Mouse (Mus musculus) E14TG2a.4 (cell line): ENCODE measurements at regions not wholly inside any gene's neighbourhood (a gene's known extent, or its start where the extent isn't known, plus 50 kb on each side); places are given as distances from the start of the nearest gene placed in this dataset.

ENCODE experiments used
- H3K27me3 ChIP-seq: 2 replicates; pipeline ENCODE4 v1.6.1; 2014; ENCODE audit warnings: low read length, control low read depth; ENCODE audit not compliant: insufficient read depth
- H3K36me3 ChIP-seq: 2 replicates; pipeline ENCODE4 v1.6.1; 2014; ENCODE audit warnings: low read length, control low read depth; ENCODE audit not compliant: insufficient read depth
- H3K4me1 ChIP-seq: replicated peaks from 2 replicates; pipeline ENCODE4 v1.6.1; 2014; ENCODE audit warnings: low read depth, low read length, control low read depth
- H3K4me3 ChIP-seq: replicated peaks from 2 replicates; pipeline ENCODE4 v1.5.1; 2014; ENCODE audit warnings: mild to moderate bottlenecking, low read length
- H3K9me3 ChIP-seq: 2 replicates; pipeline ENCODE4 v1.6.1; 2014; ENCODE audit warnings: low read length, control low read depth
- CTCF ChIP-seq: conservative IDR thresholded peaks from 2 replicates; pipeline ENCODE4 v1.5.1; 2014; ENCODE audit warnings: low read length
- NANOG ChIP-seq: IDR thresholded peaks from 2 replicates; pipeline ENCODE4 v1.6.1; 2014; ENCODE audit warnings: borderline replicate concordance, low read length, mixed read lengths
- POU5F1 ChIP-seq: IDR thresholded peaks from 2 replicates; pipeline ENCODE4 v1.6.1; 2014; ENCODE audit warnings: low read length, borderline replicate concordance

DNA sequence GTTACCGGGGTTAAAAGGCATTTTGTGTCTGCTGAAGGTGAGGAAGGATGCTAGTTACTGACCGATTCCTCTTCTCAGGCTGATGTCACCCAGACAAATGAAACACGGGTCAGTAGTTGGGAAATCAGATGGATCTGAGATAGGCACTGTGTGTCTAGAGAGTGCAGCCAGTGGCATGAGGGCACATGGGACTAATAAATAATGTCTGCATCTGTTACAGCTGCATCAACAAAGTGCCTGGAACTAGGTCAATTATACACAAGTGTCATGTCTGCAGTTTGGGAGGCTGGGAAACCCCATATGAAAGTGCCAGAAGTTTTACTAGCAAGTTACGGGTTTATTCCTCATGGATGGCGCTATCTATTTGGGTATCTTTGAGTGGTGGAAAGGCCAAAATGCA, 68.8 kb downstream of the Cxcl12 start:
- TF ChIP-seq NANOG (no peak), CTCF (no peak), POU5F1 (no peak)
- H3K4me3 ChIP-seq = no peak overlapping the region
- no peaks in the 10 kb centered on the region for H3K9me3 ChIP-seq
- H3K27me3 ChIP-seq = no peaks in the 10 kb centered on the region
- H3K36me3 ChIP-seq = no peaks in the 10 kb centered on the region
- no peaks in the 10 kb centered on the region for H3K4me1 ChIP-seq

DNA sequence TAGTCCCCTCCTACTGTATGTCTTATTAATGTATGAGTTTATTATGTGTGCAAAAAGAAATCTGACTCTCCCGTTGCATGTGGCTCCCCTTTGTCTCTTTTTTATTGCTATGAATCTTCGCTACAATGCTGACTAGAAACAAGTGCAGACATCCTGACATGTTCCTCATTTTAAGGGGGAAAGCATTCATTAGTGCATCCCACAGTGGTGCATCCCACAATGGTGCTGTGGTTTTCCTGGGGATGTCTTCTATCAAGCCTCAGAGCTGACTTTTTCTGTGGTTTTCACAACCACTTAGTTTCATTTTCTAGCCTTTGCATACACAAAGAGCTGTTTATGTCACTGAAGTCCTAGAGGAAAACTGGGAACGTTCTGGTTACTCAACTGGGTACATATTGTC, 72.9 kb downstream of the Cxcl12 start:
- H3K36me3 ChIP-seq = no peaks in the 10 kb centered on the region
- no peak overlapping the region for H3K4me3 ChIP-seq
- H3K4me1 ChIP-seq = no peaks in the 10 kb centered on the region
- TF ChIP-seq POU5F1 (no peak), NANOG (no peak), CTCF (no peak)
- no peaks in the 10 kb centered on the region for H3K9me3 ChIP-seq
- H3K27me3 ChIP-seq = peaks cover 3% of the 10 kb centered on the region; the same call in 1 of the 2 replicates

DNA sequence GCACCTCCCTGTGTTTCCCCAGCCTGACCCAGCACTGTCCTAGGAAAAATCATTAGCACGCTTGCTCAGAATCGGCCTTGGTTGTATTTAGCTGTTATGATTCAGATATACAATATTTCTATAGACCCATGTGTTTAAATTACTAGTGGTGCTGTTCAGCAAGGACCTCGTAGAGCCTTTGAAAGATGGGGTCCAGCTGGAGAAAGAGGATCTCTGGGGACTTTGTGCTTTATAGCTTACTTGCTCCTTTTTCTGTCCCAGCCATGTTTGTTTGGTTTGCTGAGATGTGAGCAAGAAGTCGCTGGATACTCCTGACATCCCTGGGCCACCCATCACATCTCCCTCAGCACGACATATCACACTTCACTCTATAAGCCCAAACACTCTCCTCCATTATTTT, 77.1 kb downstream of the Cxcl12 start:
- H3K36me3 ChIP-seq = no peaks in the 10 kb centered on the region
- TF ChIP-seq POU5F1 (no peak), NANOG (no peak), CTCF (no peak)

DNA sequence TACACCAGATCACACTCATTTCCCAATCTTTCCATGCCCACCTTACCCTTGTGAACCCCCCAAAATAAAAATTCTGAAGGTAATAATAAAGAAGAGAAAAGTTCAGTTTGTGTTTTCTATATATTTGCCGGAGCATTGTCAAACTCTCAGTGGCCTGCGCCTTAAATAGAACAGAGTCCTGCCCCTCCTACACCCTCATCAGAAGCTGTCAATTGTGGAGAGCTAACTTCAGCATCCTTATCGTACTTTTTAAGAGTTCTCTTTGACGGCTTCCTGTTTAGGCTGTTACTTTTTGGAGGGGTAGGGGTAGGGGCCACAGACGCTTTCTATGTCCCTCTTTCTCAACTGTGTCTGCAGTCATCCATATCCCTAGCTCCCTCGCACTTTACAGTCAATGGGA, 77.5 kb downstream of the Cxcl12 start:
- peaks cover 3% of the 10 kb centered on the region; the same call in 1 of the 2 replicates for H3K27me3 ChIP-seq
- no peaks in the 10 kb centered on the region for H3K36me3 ChIP-seq
- no peaks in the 10 kb centered on the region; the same call in 1 of the 2 replicates for H3K4me1 ChIP-seq
- TF ChIP-seq POU5F1 (no peak), CTCF (no peak), NANOG (no peak)
- no peak overlapping the region for H3K4me3 ChIP-seq
- no peaks in the 10 kb centered on the region for H3K9me3 ChIP-seq

More for the DNA sequence above, 77.1 kb downstream of the Cxcl12 start:
- Histone ChIP-seq H3K9me3 (no peaks in the 10 kb centered on the region), H3K4me3 (no peak overlapping the region), H3K4me1 (no peaks in the 10 kb centered on the region; the same call in 1 of the 2 replicates), H3K27me3 (peaks cover 3% of the 10 kb centered on the region; the same call in 1 of the 2 replicates)

DNA sequence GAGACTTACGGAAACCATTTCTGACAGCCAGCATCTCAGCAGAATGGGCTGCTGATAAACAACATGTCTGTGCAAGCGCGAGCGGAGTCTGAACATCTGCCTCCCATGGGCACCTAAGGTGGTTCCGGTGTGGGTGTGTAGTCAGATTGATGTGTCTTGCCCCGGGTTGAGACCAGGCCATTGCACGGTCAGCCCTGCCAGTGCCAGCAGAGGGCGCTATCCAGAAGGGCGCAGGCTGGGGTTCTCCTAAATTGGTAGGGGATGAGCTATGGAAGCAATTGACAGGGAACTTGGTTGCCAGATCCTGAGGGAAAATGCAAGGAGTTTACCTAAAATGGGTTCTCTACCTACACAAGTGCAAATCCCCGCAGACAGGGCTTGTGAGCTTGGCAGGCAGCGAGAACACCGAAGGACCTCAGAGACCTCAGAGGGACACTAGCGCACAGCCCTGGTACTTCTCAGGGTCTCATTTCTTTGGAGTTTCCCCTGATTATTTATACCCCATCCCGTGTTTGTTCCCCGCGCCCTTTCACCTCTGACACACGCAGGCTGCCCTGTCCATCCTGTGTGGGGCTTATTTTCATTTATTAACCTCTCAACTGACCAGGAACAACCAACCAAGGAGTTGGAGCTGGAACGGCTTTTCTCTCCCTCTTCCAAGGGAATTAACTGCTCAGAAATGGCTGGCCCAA, 81.0 kb downstream of the Cxcl12 start:
- H3K27me3 ChIP-seq = no peaks in the 10 kb centered on the region
- no peaks in the 10 kb centered on the region; the same call in 1 of the 2 replicates for H3K4me1 ChIP-seq
- H3K9me3 ChIP-seq = no peaks in the 10 kb centered on the region
- H3K36me3 ChIP-seq = no peaks in the 10 kb centered on the region
- H3K4me3 ChIP-seq = no peak overlapping the region
- TF ChIP-seq POU5F1 = no peak
- TF ChIP-seq CTCF = peak; percentile 79

DNA sequence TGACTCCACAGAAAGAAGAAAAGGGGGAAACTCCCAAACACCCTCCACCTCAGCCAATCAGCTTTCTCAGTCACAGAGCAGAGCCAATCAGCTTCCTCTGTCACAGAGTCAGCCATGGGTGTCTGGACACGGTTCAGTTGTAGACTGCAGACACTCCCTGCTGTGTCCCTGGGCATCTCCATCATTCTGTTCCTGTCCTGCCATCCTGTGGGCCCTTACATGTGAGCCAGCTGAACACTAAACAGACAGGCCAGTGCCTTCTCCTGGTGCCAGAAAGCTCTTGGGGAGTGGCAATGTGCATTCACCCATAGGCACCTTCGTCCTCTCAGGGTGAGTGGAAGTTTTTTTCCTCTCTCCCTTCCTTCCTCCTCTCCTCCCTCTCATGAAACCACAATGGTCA, 81.7 kb downstream of the Cxcl12 start:
- H3K9me3 ChIP-seq = no peaks in the 10 kb centered on the region
- no peaks in the 10 kb centered on the region; the same call in 1 of the 2 replicates for H3K4me1 ChIP-seq
- TF ChIP-seq NANOG (no peak), CTCF (no peak), POU5F1 (no peak)
- H3K4me3 ChIP-seq = no peak overlapping the region
- H3K27me3 ChIP-seq = no peaks in the 10 kb centered on the region
- no peaks in the 10 kb centered on the region for H3K36me3 ChIP-seq

DNA sequence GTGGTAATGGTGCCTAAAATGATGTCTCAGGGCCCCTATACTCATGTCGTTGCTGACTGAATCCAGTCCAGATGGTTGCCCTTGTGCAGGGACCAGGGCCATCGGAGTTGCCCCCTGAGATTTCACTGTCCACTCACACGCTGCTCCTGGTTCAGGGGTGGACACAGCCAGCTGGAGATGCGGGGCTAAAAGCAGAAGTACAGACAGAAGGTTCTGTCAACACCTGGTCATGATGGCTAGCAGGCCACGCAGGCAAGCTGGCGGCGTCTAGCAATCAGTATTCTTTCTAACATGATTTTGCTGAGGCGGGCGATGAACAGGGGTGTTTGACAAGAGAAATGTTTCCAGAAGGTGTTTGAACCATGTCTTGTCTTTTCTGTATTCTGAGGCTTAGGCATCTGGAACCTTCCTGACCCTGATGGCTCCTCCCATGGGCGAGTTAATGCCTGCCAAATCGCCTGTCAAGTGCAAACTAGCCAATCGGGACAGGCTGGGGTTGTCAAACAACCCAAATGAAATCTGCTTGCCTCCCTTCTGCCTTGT, 83.1 kb downstream of the Cxcl12 start:
- no peaks in the 10 kb centered on the region for H3K27me3 ChIP-seq
- H3K4me3 ChIP-seq = no peak overlapping the region
- TF ChIP-seq POU5F1 (no peak), CTCF (no peak), NANOG (no peak)
- H3K36me3 ChIP-seq = no peaks in the 10 kb centered on the region
- no peaks in the 10 kb centered on the region for H3K9me3 ChIP-seq
- no peaks in the 10 kb centered on the region; the same call in 1 of the 2 replicates for H3K4me1 ChIP-seq

DNA sequence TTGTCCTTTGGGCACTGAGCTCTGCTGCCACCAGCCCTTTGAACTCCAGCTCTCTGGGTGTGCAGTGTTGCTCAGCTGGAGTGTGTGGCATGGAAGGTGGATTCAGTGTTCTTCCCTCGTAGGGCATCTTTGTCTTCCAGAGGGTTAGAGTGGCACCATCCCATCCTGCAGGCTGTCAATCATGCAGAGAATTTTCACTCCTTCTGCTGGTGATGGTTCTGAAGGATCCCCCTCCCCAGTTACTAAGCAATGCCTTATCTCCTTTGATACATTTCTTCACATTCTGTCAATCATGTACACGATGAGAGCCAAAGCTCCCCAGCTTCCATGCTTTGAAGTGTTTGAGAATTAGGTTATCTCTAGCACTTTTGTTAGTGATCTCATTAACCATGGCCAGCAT, 84.0 kb downstream of the Cxcl12 start:
- no peaks in the 10 kb centered on the region for H3K36me3 ChIP-seq
- no peaks in the 10 kb centered on the region; the same call in 1 of the 2 replicates for H3K4me1 ChIP-seq
- no peak overlapping the region for H3K4me3 ChIP-seq
- TF ChIP-seq NANOG (no peak), POU5F1 (no peak), CTCF (no peak)
- no peaks in the 10 kb centered on the region for H3K9me3 ChIP-seq
- no peaks in the 10 kb centered on the region for H3K27me3 ChIP-seq

DNA sequence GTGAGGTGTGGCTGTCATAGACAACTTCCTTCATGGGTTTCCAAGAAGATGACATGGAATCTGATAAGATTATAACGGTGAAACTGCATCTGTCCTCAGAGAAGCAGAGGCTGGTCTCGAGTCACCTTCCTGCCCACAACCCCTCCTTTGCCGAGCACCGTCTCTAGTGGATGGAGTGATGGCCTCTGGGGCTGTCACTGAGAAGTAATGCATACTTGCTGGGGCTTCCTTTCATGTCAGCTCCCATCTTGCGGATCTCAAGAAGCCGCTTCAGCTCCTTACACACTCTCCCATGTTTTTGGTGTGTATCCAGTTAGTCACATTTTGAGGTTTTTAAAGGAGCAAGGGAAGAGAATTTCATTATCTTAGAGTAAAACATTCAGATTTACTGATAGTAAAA, 84.7 kb downstream of the Cxcl12 start:
- no peak for TF ChIP-seq NANOG
- TF ChIP-seq CTCF = no peak
- no peak for TF ChIP-seq POU5F1
- H3K4me1 ChIP-seq = no peaks in the 10 kb centered on the region; the same call in 1 of the 2 replicates

More for the DNA sequence above, 84.7 kb downstream of the Cxcl12 start:
- Histone ChIP-seq H3K4me3 (no peak overlapping the region), H3K36me3 (no peaks in the 10 kb centered on the region), H3K27me3 (no peaks in the 10 kb centered on the region), H3K9me3 (no peaks in the 10 kb centered on the region)
